Mouse (Mus musculus) left cerebral cortex, postnatal 14 days (tissue): ENCODE measurements around the gene Gfi1. TPM values are rescaled to one million over a fixed set of nuclear protein-coding genes. Genes with fewer than 3 reads are reported as not detected.

Experiments
- DNase-seq, 2 experiments: peaks; one replicate each; pipeline ENCODE4 v3.0.0; 2021 to 2022; ENCODE audit warnings: low spot score in 2 of 2, mixed read lengths in 1 of 2
- intact Hi-C: fragments of 180-260 bp; cut with DNase I; formaldehyde crosslinking; loops from one replicate; pipeline ENCODE4 v1.15.1; 2025
- long read RNA-seq, 2 experiments: library from polyadenylated mRNA; stranded (forward); transcript quantifications; one replicate each; pipeline ENCODE4 v2.0.0; 2021
- total RNA-seq, 2 experiments: library from RNA; stranded (reverse); gene quantifications; 2 replicates each; pipeline ENCODE4 v1.2.3; 2021

Gfi1 gene
- total RNA-seq: not detected
- long read RNA-seq, experiment 1: 0 reads
- long read RNA-seq, experiment 2: 0 reads

GRCm38 (mm10) chr5:107725435-107726261 is at the start of gene Gfi1:
TSS of gene Gfi1 (minus strand) at chr5:107726036.
- no peak for DNase-seq
- intact Hi-C loops: no loop called here

DNA sequence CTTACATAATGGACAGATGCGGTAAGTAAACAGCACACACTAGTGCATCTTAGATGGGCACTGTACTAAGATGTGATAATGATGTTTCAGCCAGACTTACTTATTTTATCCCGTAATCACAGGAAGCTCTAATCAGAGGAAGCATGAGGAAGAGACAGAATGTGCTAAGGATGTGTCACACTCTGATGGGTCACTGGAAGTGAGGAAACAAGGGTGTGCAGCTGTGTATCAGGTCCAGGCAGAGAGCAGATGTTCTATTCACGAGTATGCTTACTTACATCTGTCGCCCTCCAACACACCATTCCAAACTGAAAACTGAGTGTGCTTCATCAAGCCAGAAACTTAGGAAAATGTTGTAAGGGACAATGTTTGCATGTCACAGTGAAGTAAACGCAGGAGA is 46.2 kb upstream of the Gfi1 start:
- DNase-seq: no peak
- intact Hi-C loops: loop anchor here (10.0 kb wide), 1 partner anchor 147 kb away; no protein-coding TSS in a partner anchor

DNA sequence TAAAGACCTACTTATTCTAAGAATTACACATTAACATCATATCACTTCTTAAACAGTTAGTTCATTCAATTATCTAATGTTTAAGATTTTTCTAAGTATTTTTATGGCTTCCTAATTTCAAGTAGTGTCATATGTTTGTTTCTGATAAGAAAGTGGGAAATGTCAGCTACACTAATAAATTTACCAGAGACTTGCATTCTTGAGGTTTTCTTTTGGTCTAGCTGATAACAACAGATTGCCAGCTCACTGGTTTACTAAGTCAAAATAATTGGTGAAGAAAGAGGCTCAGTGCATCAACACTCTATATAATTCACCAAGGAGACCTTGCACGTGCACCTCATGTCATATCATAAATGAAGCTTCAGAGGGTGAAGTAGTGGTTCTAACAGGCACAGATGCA is 42.4 kb upstream of the Gfi1 start:
- DNase-seq: no peak
- intact Hi-C loops: no loop called here

- DNase-seq: no peak
- intact Hi-C loops: no loop called here
Observed at GRCm38 (mm10) chr5:107765946-107766345, 40.1 kb upstream of the Gfi1 start.

DNA sequence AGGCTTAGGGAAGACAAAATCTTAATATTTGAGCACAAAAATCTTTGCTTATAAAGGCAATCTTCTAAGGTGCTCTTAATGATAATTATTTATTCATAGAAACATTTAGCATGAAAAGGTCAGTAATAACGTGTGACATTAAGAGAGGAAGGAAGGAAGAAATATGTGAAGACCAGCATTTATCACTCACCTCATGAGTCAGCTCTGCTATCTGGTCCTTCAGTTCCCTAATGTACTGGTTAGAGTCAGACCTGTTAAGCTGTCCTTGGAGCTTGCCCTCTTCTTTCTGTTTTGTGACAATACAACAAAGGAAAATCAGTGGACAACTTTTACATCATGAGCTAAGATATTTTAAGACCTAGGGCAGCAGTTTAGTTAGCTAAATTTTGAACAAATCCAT is 38.6 kb upstream of the Gfi1 start:
- intact Hi-C loops: no loop called here
- no peak for DNase-seq

GRCm38 (mm10) chr5:107763674-107764073 is 37.8 kb upstream of the Gfi1 start:
- DNase-seq: no peak
- intact Hi-C loops: no loop called here

- intact Hi-C loops: no loop called here
- DNase-seq: no peak
Observed at GRCm38 (mm10) chr5:107759121-107759520, 33.3 kb upstream of the Gfi1 start.

DNA sequence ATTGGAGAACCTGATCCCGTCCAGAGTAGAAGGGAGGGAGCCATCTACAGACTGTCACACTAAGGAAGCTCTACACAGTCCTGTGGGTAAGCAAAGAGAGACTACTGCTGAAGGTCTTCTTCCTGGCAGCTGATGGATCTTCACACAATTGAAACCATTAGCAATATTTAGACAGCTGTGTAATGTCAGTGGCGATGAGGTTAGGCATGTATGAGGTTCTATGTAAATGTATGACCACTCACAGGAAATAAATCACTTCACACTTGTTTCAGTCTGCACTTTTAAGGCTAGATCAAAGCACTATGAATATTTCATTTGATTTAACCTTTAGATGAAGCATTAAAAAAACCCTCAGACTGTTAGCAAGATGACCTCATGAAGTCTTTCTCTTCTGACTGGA is 30.2 kb upstream of the Gfi1 start:
- DNase-seq: no peak
- intact Hi-C loops: no loop called here

DNA sequence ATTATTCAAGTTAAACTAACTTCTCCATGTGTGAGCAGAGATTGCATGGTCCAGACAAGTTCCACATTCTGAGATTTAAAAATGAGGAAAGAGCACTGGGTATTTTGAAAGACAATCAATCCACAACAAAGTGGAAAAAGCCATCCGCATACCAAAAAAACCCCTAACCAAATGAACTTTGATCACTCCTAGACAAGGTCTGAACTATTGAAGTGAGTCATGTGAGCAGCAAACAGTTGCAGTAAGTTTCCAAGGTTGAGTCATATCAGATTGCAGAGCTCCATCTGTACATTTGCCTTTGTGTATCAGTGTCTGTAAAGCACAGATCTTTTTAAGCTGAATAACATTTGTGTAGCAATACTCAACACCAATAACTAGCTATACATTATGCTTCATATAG is 28.9 kb upstream of the Gfi1 start:
- intact Hi-C loops: no loop called here
- DNase-seq: no peak

GRCm38 (mm10) chr5:107753656-107754055 is 27.8 kb upstream of the Gfi1 start:
- DNase-seq: no peak
- intact Hi-C loops: no loop called here

- intact Hi-C loops: no loop called here
Observed at GRCm38 (mm10) chr5:107749229-107749916, 23.5 kb upstream of the Gfi1 start.

GRCm38 (mm10) chr5:107739023-107739422 is 13.2 kb upstream of the Gfi1 start:
- DNase-seq: no peak
- intact Hi-C loops: no loop called here

More at GRCm38 (mm10) chr5:107749229-107749916, 23.5 kb upstream of the Gfi1 start:
- DNase-seq: no peak

GRCm38 (mm10) chr5:107738296-107738695 is 12.5 kb upstream of the Gfi1 start:
- DNase-seq: no peak
- intact Hi-C loops: no loop called here

- intact Hi-C loops: no loop called here
- DNase-seq: no peak
Observed at GRCm38 (mm10) chr5:107736171-107736570, 10.3 kb upstream of the Gfi1 start.

- intact Hi-C loops: no loop called here
- DNase-seq: no peak
Observed at GRCm38 (mm10) chr5:107731844-107732243, 6.0 kb upstream of the Gfi1 start.

- DNase-seq: no peak
- intact Hi-C loops: no loop called here
Observed at GRCm38 (mm10) chr5:107731408-107731807, 5.6 kb upstream of the Gfi1 start.

- intact Hi-C loops: no loop called here
- DNase-seq: no peak
Observed at GRCm38 (mm10) chr5:107727007-107727402, 1.2 kb upstream of the Gfi1 start.

GRCm38 (mm10) chr5:107726281-107727006 is 608 bp upstream of the Gfi1 start:
- intact Hi-C loops: no loop called here
- no peak for DNase-seq

- DNase-seq: no peak
- intact Hi-C loops: loop anchor here (5.0 kb wide), 1 partner anchor 1268 kb away; the partner anchor contains the start of gene Barhl2
Observed at GRCm38 (mm10) chr5:107724661-107725434, 988 bp downstream of the Gfi1 start.
